Mouse (Mus musculus) myocyte (in vitro differentiated cells): ENCODE measurements around the gene Tead3.

Experiments used
- CEBPB ChIP-seq: IDR thresholded peaks from 2 replicates; pipeline ENCODE4 v1.6.1; 2011; ENCODE audit warnings: mild to moderate bottlenecking, moderate library complexity; ENCODE audit not compliant: poor library complexity, insufficient read depth, severe bottlenecking
- E2F4 ChIP-seq: IDR thresholded peaks from one replicate; pipeline ENCODE4 v1.6.1; 2011; ENCODE audit warnings: mild to moderate bottlenecking, control low read depth, moderate library complexity; ENCODE audit not compliant: insufficient read depth
- MAX ChIP-seq: IDR thresholded peaks from one replicate; pipeline ENCODE4 v1.6.1; 2011; ENCODE audit warnings: low read depth, mild to moderate bottlenecking, control low read depth
- MYOD1 ChIP-seq, 3 experiments: IDR thresholded peaks; one replicate each; pipeline ENCODE4 v1.6.1; 2011; ENCODE audit warnings: control low read depth in 2 of 3, low read depth in 2 of 3, mild to moderate bottlenecking in 2 of 3, moderate library complexity in 1 of 3; ENCODE audit not compliant: insufficient read length in 2 of 3, control insufficient read depth in 1 of 3
- POLR2A ChIP-seq: IDR thresholded peaks from one replicate; pipeline ENCODE4 v1.6.1; 2011; ENCODE audit warnings: low read depth, mild to moderate bottlenecking, control low read depth, moderate library complexity; ENCODE audit not compliant: insufficient read length
- POLR2AphosphoS2 ChIP-seq: IDR thresholded peaks from one replicate; pipeline ENCODE4 v1.6.1; 2011; ENCODE audit warnings: low read depth, control low read depth; ENCODE audit not compliant: insufficient read length
- SRF ChIP-seq: IDR thresholded peaks from one replicate; pipeline ENCODE4 v1.6.1; 2011; ENCODE audit warnings: low read depth; ENCODE audit not compliant: control insufficient read depth, insufficient read length
- USF1 ChIP-seq: IDR thresholded peaks from one replicate; pipeline ENCODE4 v1.6.1; 2011; ENCODE audit warnings: low read depth, mild to moderate bottlenecking, control low read depth, moderate library complexity

DNA sequence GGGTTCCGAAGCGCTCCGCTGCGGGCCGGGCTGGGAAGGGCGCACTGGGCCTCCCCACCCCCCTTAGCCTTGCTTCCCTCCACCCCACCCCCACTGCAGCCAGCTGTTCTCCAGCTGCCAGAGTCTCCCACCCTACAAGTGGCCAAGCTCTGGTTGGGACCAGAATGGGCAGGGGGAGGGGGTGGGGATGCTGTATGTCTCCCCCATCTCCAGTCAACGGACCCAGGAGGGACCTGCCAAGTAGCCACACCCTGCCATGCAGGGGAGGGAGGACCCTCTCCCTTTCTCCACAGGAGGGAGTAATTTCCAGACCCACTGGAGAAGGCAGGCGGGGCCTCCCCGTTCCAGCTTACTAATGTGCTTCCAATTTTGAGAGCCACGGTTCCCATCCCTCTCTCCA lies 4.7 kb downstream of the Tead3 start:
- TF ChIP-seq POLR2A (no peak), MAX (no peak), USF1 (no peak), MYOD1 (IDR thresholded peaks at IDR 0.05; ENCODE audit: control insufficient read depth in 1 of 3, insufficient read length in 2 of 3, low read depth in 2 of 3) (peak in 2 of 3 experiments; percentile 78 to 84), E2F4 (no peak), POLR2AphosphoS2 (no peak), CEBPB (no peak), SRF (no peak)
